Mouse (Mus musculus): ENCODE results near the gene Msh3.
"Not testable (repeated sequence)": the region's sequence is repeated elsewhere in the genome, so short reads cannot be mapped to it uniquely, and the experiment has no call there.

Gene Msh3

GRCm38 (mm10) chr13:92354456-92355271 lies at the start of gene Msh3, which contains the start of gene Dhfr:
Msh3 (minus strand) TSS chr13:92355003.
Dhfr (plus strand) TSS chr13:92354726.
- DNase-seq (ENCODE audit: low spot score in 2 of 2) = peak; percentile 98

GRCm38 (mm10) chr13:92403496-92403895 lies 48.7 kb upstream of the Msh3 start:
- no peak for DNase-seq (ENCODE audit: low spot score in 2 of 2)

- DNase-seq (ENCODE audit: low spot score in 2 of 2) = no peak
Measured at GRCm38 (mm10) chr13:92402063-92402462, 47.3 kb upstream of the Msh3 start.

- no peak for DNase-seq (ENCODE audit: low spot score in 2 of 2)
Measured at GRCm38 (mm10) chr13:92398491-92399384, 43.9 kb upstream of the Msh3 start.

- no peak for DNase-seq (ENCODE audit: low spot score in 2 of 2)
Measured at GRCm38 (mm10) chr13:92393047-92393661, 38.4 kb upstream of the Msh3 start.

- DNase-seq (ENCODE audit: low spot score in 2 of 2) = no peak
Measured at GRCm38 (mm10) chr13:92387367-92387766, 32.6 kb upstream of the Msh3 start.

DNA sequence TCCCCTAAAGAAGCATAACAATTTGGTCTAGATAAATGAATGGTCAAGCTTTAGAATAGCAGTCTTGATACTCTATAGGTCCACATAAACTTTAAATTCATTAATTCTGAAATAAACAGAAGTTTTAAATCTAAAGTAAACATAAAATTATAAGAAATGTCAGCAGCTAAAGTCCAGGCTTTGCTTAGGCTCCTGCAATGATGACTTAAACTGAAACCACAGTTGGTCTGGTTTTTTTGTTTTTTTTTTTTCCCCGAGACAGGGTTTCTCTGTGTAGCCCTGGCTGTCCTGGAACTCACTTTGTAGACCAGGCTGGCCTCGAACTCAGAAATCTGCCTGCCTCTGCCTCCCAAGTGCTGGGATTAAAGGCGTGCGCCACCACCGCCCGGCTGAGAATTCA lies 16.7 kb upstream of the Msh3 start:
- DNase-seq (ENCODE audit: low spot score in 2 of 2) = not testable (repeated sequence)

- no peak for DNase-seq (ENCODE audit: low spot score in 2 of 2)
Measured at GRCm38 (mm10) chr13:92370811-92371210, 16.0 kb upstream of the Msh3 start.

GRCm38 (mm10) chr13:92365312-92365711 lies 10.5 kb upstream of the Msh3 start:
- no peak for DNase-seq (ENCODE audit: low spot score in 2 of 2)

GRCm38 (mm10) chr13:92361609-92362008 lies 6.8 kb upstream of the Msh3 start:
- DNase-seq (ENCODE audit: low spot score in 2 of 2) = no peak

GRCm38 (mm10) chr13:92357644-92358043 lies 2.8 kb upstream of the Msh3 start:
- DNase-seq (ENCODE audit: low spot score in 2 of 2) = no peak

GRCm38 (mm10) chr13:92356376-92356775 lies 1.6 kb upstream of the Msh3 start:
- DNase-seq (ENCODE audit: low spot score in 2 of 2) = no peak

- no peak for DNase-seq (ENCODE audit: low spot score in 2 of 2)
Measured at GRCm38 (mm10) chr13:92355272-92355643, 455 bp upstream of the Msh3 start.

- DNase-seq (ENCODE audit: low spot score in 2 of 2) = no peak
Measured at GRCm38 (mm10) chr13:92353956-92354355, 847 bp downstream of the Msh3 start.

- no peak for DNase-seq (ENCODE audit: low spot score in 2 of 2)
Measured at GRCm38 (mm10) chr13:92351100-92351499, 3.7 kb downstream of the Msh3 start.

DNA sequence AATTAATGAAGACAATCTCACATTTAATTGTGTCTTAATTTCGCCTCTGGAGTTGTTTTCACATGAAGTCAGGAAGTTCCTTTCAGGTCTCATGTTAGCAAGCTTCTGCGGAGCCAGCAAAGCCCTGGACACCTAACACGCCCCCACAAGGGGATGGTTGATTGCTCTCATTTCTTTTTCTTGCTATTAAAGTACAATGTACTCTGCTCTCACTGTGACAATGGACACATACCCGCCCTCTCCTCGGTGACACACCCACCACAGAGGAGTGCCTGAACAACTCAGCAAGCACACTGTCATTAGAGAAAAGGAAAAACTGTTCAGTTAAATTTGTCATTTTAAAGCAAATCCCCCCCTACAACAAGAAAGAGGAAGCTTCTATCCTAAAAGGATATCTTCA lies 8.5 kb downstream of the Msh3 start:
- no peak for DNase-seq (ENCODE audit: low spot score in 2 of 2)

DNA sequence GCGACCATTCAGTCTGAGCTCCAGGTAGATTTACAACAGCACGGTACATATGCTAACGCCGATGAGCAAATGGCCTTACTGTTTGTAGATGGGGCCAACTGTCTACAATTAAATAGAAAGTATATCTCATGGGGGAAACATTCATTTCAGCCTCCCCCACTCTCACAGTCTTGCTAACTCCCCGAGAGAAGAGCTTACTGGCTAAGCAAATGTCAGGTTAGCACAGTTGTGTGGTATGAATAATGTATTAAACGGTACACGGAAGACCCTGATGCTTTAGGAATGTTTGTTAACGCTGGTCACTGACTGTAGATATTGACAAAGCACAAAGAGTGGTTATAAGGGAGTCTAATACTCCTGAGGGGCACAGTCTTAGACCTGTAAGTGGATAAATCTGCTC lies 10.8 kb downstream of the Msh3 start:
- no peak for DNase-seq (ENCODE audit: low spot score in 2 of 2)

- DNase-seq (ENCODE audit: low spot score in 2 of 2) = no peak
Measured at GRCm38 (mm10) chr13:92339787-92340186, 15.0 kb downstream of the Msh3 start.

DNA sequence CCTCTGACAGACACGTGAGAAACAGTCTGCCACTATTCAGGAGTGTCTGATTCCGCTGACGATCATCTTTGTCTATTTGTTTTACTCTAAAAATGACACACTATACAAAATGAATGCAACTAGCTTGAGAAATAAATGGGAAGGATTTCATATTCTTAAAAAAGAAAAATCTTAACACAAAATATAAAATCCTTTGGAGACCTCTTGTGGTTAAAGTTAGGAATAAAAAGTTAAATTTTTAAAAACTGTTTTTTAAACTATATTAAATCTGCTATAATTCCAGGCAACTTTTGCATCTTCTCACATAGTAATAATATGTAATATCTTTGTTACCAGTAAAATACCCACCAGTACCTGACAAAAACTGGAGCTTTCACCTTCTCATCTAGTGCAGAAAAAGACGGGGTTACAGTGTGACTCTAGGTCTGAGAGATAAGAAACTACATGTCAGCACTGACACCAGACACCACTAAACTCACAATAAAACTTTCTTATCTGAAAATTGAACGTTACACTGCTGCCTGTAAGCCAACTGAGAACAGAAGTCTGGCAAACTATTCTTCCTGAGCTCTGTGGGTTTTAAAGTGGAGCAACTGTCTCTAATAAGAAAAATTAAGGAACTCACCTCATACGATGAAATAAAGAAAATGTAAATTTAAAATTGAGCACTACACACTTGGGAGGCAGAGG lies 16.9 kb downstream of the Msh3 start:
- DNase-seq (ENCODE audit: low spot score in 2 of 2) = no peak

DNA sequence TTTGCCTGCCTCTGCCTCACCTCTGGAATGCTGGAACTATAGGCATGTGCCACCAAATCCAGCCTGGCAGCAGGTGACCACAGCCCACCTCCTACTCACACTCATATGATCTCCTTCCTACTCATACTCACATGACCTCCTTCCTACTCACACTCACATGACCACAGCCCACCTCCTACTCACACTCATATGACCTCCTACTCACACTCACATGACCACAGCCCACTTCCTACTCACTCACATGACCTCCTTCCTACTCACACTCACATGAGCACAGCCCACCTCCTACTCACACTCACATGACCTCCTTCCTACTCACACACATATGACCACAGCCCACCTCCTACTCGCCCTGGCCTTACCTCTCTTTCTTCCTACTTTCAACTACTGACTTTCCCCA lies 17.9 kb downstream of the Msh3 start:
- no peak for DNase-seq (ENCODE audit: low spot score in 2 of 2)

DNA sequence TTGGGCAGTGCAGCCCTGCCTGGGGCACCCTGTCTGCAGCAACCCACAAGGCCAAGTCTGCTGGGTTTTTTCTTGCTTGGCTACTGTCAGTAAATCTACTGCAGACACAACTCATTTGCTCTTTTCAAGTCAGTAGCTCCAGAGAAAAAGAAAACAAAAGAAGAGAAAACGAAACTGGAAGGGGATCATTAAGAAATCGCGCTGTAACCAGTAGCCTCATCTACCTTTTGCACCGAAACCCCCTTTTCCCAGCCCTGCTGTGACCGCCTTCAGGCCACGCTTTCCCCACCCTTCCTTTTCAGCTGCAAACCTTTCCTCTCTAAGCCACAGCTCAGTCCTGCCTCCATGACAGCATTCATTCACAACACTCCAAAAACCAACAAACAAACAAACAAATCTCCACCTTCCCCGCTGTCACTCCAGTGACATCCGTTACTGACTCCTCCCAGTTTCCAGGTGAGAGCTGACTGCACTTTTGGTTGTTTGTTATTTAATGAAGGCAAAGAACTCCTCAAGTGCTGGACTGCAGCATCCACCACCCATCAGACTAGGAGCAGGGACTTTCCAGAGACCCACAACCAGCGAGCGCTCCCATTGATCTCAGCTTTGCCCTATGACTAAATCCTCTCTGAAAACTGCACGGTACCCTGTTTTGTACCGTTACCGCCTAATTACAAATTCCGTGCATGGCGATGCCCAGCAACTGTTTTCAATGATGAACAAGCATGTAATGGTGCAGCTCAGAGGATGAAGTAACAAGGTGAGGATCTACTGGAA lies 22.5 kb downstream of the Msh3 start:
- DNase-seq (ENCODE audit: low spot score in 2 of 2) = no peak
